Mouse (Mus musculus) limb, embryonic 15.5 days (tissue): ENCODE results near the gene Gm26657. TPM values are rescaled to one million over a fixed set of nuclear protein-coding genes. Genes with fewer than 3 reads are reported as not detected.

Experiments
- ATAC-seq: fragments of 200-750 bp; cut with Nextera tagmentation; 2 replicates; pipeline ENCODE4 v1.8.0; 2017; ENCODE audit warnings: low read depth, moderate TSS enrichment; ENCODE audit not compliant: insufficient number of reproducible peaks, low FRiP score, low TSS enrichment
- H3K27ac ChIP-seq: fragments of 300-500 bp; sonication (generic); 2 replicates; pipeline ENCODE4 v1.5.1; 2015; ENCODE audit warnings: moderate library complexity, mild to moderate bottlenecking, inconsistent platforms
- H3K27me3 ChIP-seq: fragments of 300-500 bp; sonication (generic); 2 replicates; pipeline ENCODE4 v1.6.1; 2015; ENCODE audit warnings: inconsistent platforms
- H3K36me3 ChIP-seq: fragments of 300-500 bp; sonication (generic); 2 replicates; pipeline ENCODE4 v1.6.1; 2015; ENCODE audit warnings: inconsistent platforms
- H3K4me1 ChIP-seq: fragments of 300-500 bp; sonication (generic); 2 replicates; pipeline ENCODE4 v1.6.1; 2015; ENCODE audit warnings: inconsistent platforms
- H3K4me2 ChIP-seq: fragments of 300-500 bp; sonication (generic); 2 replicates; pipeline ENCODE4 v1.6.1; 2015; ENCODE audit warnings: mild to moderate bottlenecking, inconsistent platforms
- H3K4me3 ChIP-seq: fragments of 300-500 bp; sonication (generic); 2 replicates; pipeline ENCODE4 v1.5.1; 2015; ENCODE audit warnings: mild to moderate bottlenecking, inconsistent platforms
- H3K9ac ChIP-seq: fragments of 300-500 bp; sonication (generic); 2 replicates; pipeline ENCODE4 v1.6.1; 2015; ENCODE audit warnings: inconsistent platforms
- H3K9me3 ChIP-seq: fragments of 300-500 bp; sonication (generic); 2 replicates; pipeline ENCODE4 v1.6.1; 2016; ENCODE audit warnings: inconsistent platforms
- WGBS: fragments of 180-500 bp; shearing (Covaris S2); methylation state at CpG from one replicate; pipeline ENCODE4 v1.1.7; 2015; 5-methylcytosine and 5-hydroxymethylcytosine counted together
- polyA plus RNA-seq: library from polyadenylated mRNA; unstranded; fragments of >200 nt; fragmentation: Nextera tagmentation; extraction: Ambion mirVana; gene quantifications from 2 replicates; pipeline ENCODE4 v1.2.1, GENCODE M21; 2015

Gm26657 gene
- polyA plus RNA-seq, 1 experiment from 2014 or later, result not detected

GRCm38 (mm10) chr4:56768913-56769312, 29.0 kb downstream of the Gm26657 start:
- Histone ChIP-seq H3K4me2 (no peak overlapping the region), H3K36me3 (peaks cover 91% of the 10 kb centered on the region), H3K9me3 (no peaks in the 10 kb centered on the region), H3K4me1 (no peaks in the 10 kb centered on the region), H3K9ac (no peak overlapping the region), H3K4me3 (no peak overlapping the region), H3K27me3 (no peaks in the 10 kb centered on the region), H3K27ac (no peak overlapping the region)
- no peak for ATAC-seq
- WGBS, result 90% methylated on average over 7 of the region's 7 CpGs

- no peak for ATAC-seq
- no peaks in the 10 kb centered on the region for H3K27me3 ChIP-seq
- no peaks in the 10 kb centered on the region for H3K4me1 ChIP-seq
- WGBS, result 64% methylated on average over 1 of the region's 1 CpGs
- no peak overlapping the region for H3K27ac ChIP-seq
- peaks cover 83% of the 10 kb centered on the region for H3K36me3 ChIP-seq
- H3K4me2 ChIP-seq, result no peak overlapping the region
- H3K4me3 ChIP-seq, result no peak overlapping the region
- H3K9me3 ChIP-seq, result no peaks in the 10 kb centered on the region
- H3K9ac ChIP-seq, result no peak overlapping the region
Measured at GRCm38 (mm10) chr4:56771065-56771464, 31.2 kb downstream of the Gm26657 start.

Other genes starting within 250 kb of the Gm26657 start
- gene Actl7b, start 1.4 kb downstream of the Gm26657 start, polyA plus RNA-seq, result not detected in 2 replicates
- gene Actl7a, start 3.3 kb downstream of the Gm26657 start, polyA plus RNA-seq, result not detected in 2 replicates
- gene Elp1, start 62.3 kb downstream of the Gm26657 start, polyA plus RNA-seq, result 36.7 and 40.3 TPM in 2 replicates
- 15.2 and 16.4 TPM in 2 replicates for gene Fam206a, start 62.3 kb downstream of the Gm26657 start, polyA plus RNA-seq
- 24.9 and 26.7 TPM in 2 replicates for gene Ctnnal1, start 125.1 kb downstream of the Gm26657 start, polyA plus RNA-seq
- 10.9 TPM in 2 replicates for gene Tmem245, start 207.4 kb downstream of the Gm26657 start, polyA plus RNA-seq